Mouse (Mus musculus) myocyte (in vitro differentiated cells): ENCODE results near the gene Adgrv1. TPM values are rescaled to one million over a fixed set of nuclear protein-coding genes. Genes with fewer than 3 reads are reported as not detected.
"Not testable (repeated sequence)": the region's sequence is repeated elsewhere in the genome, so short reads cannot be mapped to it uniquely, and the experiment has no call there.

Experiments
- H3K27me3 ChIP-seq: one replicate; pipeline ENCODE4 v1.6.1; 2011; ENCODE audit not compliant: control insufficient read depth, insufficient read depth, insufficient read length
- H3K36me3 ChIP-seq: one replicate; pipeline ENCODE4 v1.6.1; 2011; ENCODE audit not compliant: control insufficient read depth, insufficient read depth
- H3K4me2 ChIP-seq: one replicate; pipeline ENCODE4 v1.6.1; 2011; ENCODE audit warnings: low read depth, control low read depth
- H3K4me3 ChIP-seq: one replicate; pipeline ENCODE4 v1.5.1; 2011; ENCODE audit warnings: mild to moderate bottlenecking, control low read depth, moderate library complexity
- H3K79me2 ChIP-seq: one replicate; pipeline ENCODE4 v1.6.1; 2011; ENCODE audit not compliant: control insufficient read depth, insufficient read depth
- H3ac ChIP-seq: one replicate; pipeline ENCODE4 v1.6.1; 2011; ENCODE audit not compliant: control insufficient read depth, insufficient read length
- CEBPB ChIP-seq: IDR thresholded peaks from 2 replicates; pipeline ENCODE4 v1.6.1; 2011; ENCODE audit warnings: mild to moderate bottlenecking, moderate library complexity; ENCODE audit not compliant: poor library complexity, insufficient read depth, severe bottlenecking
- E2F4 ChIP-seq: IDR thresholded peaks from one replicate; pipeline ENCODE4 v1.6.1; 2011; ENCODE audit warnings: mild to moderate bottlenecking, control low read depth, moderate library complexity; ENCODE audit not compliant: insufficient read depth
- MAX ChIP-seq: IDR thresholded peaks from one replicate; pipeline ENCODE4 v1.6.1; 2011; ENCODE audit warnings: low read depth, mild to moderate bottlenecking, control low read depth
- MYOD1 ChIP-seq, 3 experiments: IDR thresholded peaks; one replicate each; pipeline ENCODE4 v1.6.1; 2011; ENCODE audit warnings: control low read depth in 2 of 3, low read depth in 2 of 3, mild to moderate bottlenecking in 2 of 3, moderate library complexity in 1 of 3; ENCODE audit not compliant: insufficient read length in 2 of 3, control insufficient read depth in 1 of 3
- MYOG ChIP-seq, 3 experiments: IDR thresholded peaks; one replicate each; pipeline ENCODE4 v1.6.1; 2011; ENCODE audit warnings: control low read depth in 2 of 3, low read depth in 2 of 3, mild to moderate bottlenecking in 2 of 3; ENCODE audit not compliant: insufficient read length in 2 of 3, control insufficient read depth in 1 of 3, insufficient read depth in 1 of 3
- POLR2A ChIP-seq: IDR thresholded peaks from one replicate; pipeline ENCODE4 v1.6.1; 2011; ENCODE audit warnings: low read depth, mild to moderate bottlenecking, control low read depth, moderate library complexity; ENCODE audit not compliant: insufficient read length
- POLR2AphosphoS2 ChIP-seq: IDR thresholded peaks from one replicate; pipeline ENCODE4 v1.6.1; 2011; ENCODE audit warnings: low read depth, control low read depth; ENCODE audit not compliant: insufficient read length
- REST ChIP-seq: IDR thresholded peaks from one replicate; pipeline ENCODE4 v1.6.1; 2011; ENCODE audit warnings: mild to moderate bottlenecking, control low read depth, moderate library complexity; ENCODE audit not compliant: insufficient read depth, insufficient read length
- SRF ChIP-seq: IDR thresholded peaks from one replicate; pipeline ENCODE4 v1.6.1; 2011; ENCODE audit warnings: low read depth; ENCODE audit not compliant: control insufficient read depth, insufficient read length
- TCF12 ChIP-seq: IDR thresholded peaks from one replicate; pipeline ENCODE4 v1.6.1; 2011; ENCODE audit warnings: mild to moderate bottlenecking, control low read depth; ENCODE audit not compliant: poor library complexity, insufficient read depth, severe bottlenecking
- TCF3 ChIP-seq: IDR thresholded peaks from one replicate; pipeline ENCODE4 v1.6.1; 2011; ENCODE audit warnings: low read depth, control low read depth; ENCODE audit not compliant: insufficient read length
- USF1 ChIP-seq: IDR thresholded peaks from one replicate; pipeline ENCODE4 v1.6.1; 2011; ENCODE audit warnings: low read depth, mild to moderate bottlenecking, control low read depth, moderate library complexity
- polyA plus RNA-seq: library from polyadenylated mRNA; unstranded; fragments of >200 nt; fragmentation: generic; extraction: Trizol; gene quantifications from one replicate; pipeline ENCODE4 v1.2.1, GENCODE M21; 2012; ENCODE audit warnings: missing spikeins

Gene Adgrv1
- polyA plus RNA-seq, 1 experiment: 0.04 TPM

GRCm38 (mm10) chr13:81658053-81658752 is 25.2 kb upstream of the Adgrv1 start:
- Histone ChIP-seq H3K36me3 (no peaks in the 10 kb centered on the region), H3K79me2 (peaks cover 40% of the 10 kb centered on the region), H3K4me3 (peak overlapping the region; percentile 77), H3ac (peak overlapping the region; percentile 82), H3K4me2 (peak overlapping the region; percentile 81), H3K27me3 (no peaks in the 10 kb centered on the region)
- TF ChIP-seq POLR2A (no peak), USF1 (no peak), POLR2AphosphoS2 (no peak), SRF (no peak), MYOD1 (IDR thresholded peaks at IDR 0.05; ENCODE audit: control insufficient read depth in 1 of 3, insufficient read length in 2 of 3, low read depth in 2 of 3) (no peak), CEBPB (no peak), MYOG (IDR thresholded peaks at IDR 0.05; ENCODE audit: control insufficient read depth in 1 of 3, insufficient read depth in 1 of 3, insufficient read length in 2 of 3, low read depth in 2 of 3) (no peak), TCF3 (no peak), MAX (no peak), REST (no peak)

- peak within 1 kb of the TSS; percentile 82 for H3ac ChIP-seq
- TF ChIP-seq MAX: no peak
- TF ChIP-seq MYOG (IDR thresholded peaks at IDR 0.05; ENCODE audit: control insufficient read depth in 1 of 3, insufficient read depth in 1 of 3, insufficient read length in 2 of 3, low read depth in 2 of 3): peak in 2 of 3 experiments; percentile 62 to 69
- no peak for TF ChIP-seq CEBPB
- peak; percentile 84 for TF ChIP-seq POLR2AphosphoS2
- TF ChIP-seq MYOD1 (IDR thresholded peaks at IDR 0.05; ENCODE audit: control insufficient read depth in 1 of 3, insufficient read length in 2 of 3, low read depth in 2 of 3): peak in 2 of 3 experiments; percentile 25 to 43
- no peak for TF ChIP-seq TCF12
- peak; percentile 89 for TF ChIP-seq POLR2A
- TF ChIP-seq E2F4: no peak
- TF ChIP-seq USF1: no peak
- peak; percentile 18 for TF ChIP-seq TCF3
- no peaks in the 10 kb centered on the region for H3K27me3 ChIP-seq
- peak within 1 kb of the TSS; percentile 81 for H3K4me2 ChIP-seq
- H3K4me3 ChIP-seq: peak within 1 kb of the TSS; percentile 77
- H3K36me3 ChIP-seq: no peaks in the 10 kb centered on the region
- peaks cover 37% of the 10 kb centered on the region for H3K79me2 ChIP-seq
Measured at GRCm38 (mm10) chr13:81657351-81658052, 24.5 kb upstream of the Adgrv1 start, which contains the start of gene Lysmd3. Lysmd3 (plus strand) TSS chr13:81657663.

GRCm38 (mm10) chr13:81657008-81657350 is 24.0 kb upstream of the Adgrv1 start:
- H3K36me3 ChIP-seq: no peaks in the 10 kb centered on the region
- H3K4me3 ChIP-seq: peak overlapping the region; percentile 77
- H3K4me2 ChIP-seq: peak overlapping the region; percentile 67
- H3K27me3 ChIP-seq: no peaks in the 10 kb centered on the region
- peak overlapping the region; percentile 82 for H3ac ChIP-seq
- H3K79me2 ChIP-seq: peaks cover 37% of the 10 kb centered on the region
- TF ChIP-seq USF1 (no peak), POLR2AphosphoS2 (no peak), TCF12 (no peak), TCF3 (no peak), MYOD1 (IDR thresholded peaks at IDR 0.05; ENCODE audit: control insufficient read depth in 1 of 3, insufficient read length in 2 of 3, low read depth in 2 of 3) (no peak), REST (no peak), CEBPB (no peak), POLR2A (no peak), MAX (no peak), MYOG (IDR thresholded peaks at IDR 0.05; ENCODE audit: control insufficient read depth in 1 of 3, insufficient read depth in 1 of 3, insufficient read length in 2 of 3, low read depth in 2 of 3) (no peak), E2F4 (no peak), SRF (no peak)

- Histone ChIP-seq H3K27me3 (no peaks in the 10 kb centered on the region), H3K4me3 (peak overlapping the region; percentile 77), H3K4me2 (no peak overlapping the region), H3ac (no peak overlapping the region), H3K36me3 (no peaks in the 10 kb centered on the region), H3K79me2 (peaks cover 35% of the 10 kb centered on the region)
- TF ChIP-seq SRF: no peak
- TF ChIP-seq E2F4: no peak
- no peak for TF ChIP-seq TCF3
- no peak for TF ChIP-seq TCF12
- no peak for TF ChIP-seq POLR2A
- TF ChIP-seq MYOG (IDR thresholded peaks at IDR 0.05; ENCODE audit: control insufficient read depth in 1 of 3, insufficient read depth in 1 of 3, insufficient read length in 2 of 3, low read depth in 2 of 3): no peak
Measured at GRCm38 (mm10) chr13:81656091-81656850, 23.3 kb upstream of the Adgrv1 start.

GRCm38 (mm10) chr13:81650382-81650781 is 17.4 kb upstream of the Adgrv1 start:
- not testable (repeated sequence) for H3K36me3 ChIP-seq, H3K4me2 ChIP-seq, H3K4me3 ChIP-seq, H3K27me3 ChIP-seq, H3ac ChIP-seq, H3K79me2 ChIP-seq
